Mouse (Mus musculus): Measurements from ENCODE around the gene Clcn2. TPM values are rescaled to one million over a fixed set of nuclear protein-coding genes. Genes with fewer than 3 reads are reported as not detected.

The Clcn2 gene
- 42.3 and 60.2 TPM in 2 replicates for polyA plus RNA-seq (2012; rRNA removed)

GRCm38 (mm10) chr16:20717181-20717977 lies at the start of gene Clcn2, which contains the start of gene Polr2h:
Clcn2 (minus strand) TSS chr16:20717746.
Polr2h (plus strand) TSS chr16:20717665.

DNA sequence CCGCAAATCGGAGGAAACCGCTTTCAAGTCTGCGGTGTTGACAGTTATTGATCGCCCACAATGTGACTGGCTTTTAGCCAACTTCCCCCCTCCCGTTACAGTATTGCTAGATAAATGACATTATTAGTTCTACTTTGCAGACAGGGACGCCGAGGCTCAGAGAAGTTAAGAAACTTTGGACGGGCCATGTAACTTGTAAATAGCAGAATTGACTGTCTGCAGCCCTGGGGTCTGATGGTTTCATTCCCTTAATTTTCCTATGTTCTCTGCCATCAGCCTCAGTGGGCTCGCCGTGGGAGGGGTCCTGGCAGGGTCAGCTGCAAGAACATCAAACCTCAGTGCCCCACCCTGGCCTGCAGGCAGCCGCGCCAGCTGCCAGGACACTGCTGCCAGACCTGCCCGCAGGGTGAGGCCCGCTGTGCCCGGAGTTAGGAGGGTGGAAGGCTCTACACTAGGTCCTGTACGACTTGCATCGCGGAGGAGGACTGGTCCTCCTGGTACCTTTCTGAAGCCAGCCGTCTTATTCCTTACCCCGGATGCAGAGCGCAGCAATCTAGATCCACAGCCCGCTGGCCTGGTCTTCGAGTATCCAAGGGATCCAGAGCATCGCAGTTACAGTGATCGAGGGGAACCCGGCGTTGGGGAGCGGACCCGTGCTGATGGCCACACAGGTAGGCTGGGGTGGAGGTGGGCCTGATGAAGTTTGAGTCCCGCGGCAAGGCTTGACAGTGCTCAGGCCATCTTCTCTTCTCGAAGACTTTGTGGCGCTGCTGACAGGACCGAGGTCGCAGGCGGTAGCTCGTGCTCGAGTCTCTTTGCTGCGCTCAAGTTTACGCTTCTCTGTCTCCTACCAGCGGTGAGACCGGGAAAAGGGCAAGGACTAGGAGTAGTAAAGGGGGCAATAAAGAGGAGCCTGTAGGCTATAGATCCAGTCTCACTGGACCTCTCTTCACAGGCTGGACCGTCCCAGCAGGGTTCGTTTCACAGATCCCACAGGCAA lies 16.5 kb upstream of the Clcn2 start, which contains the start of gene Thpo:
TSS of gene Thpo (minus strand) at position 781 of the 1,000 bp plus-strand sequence.

DNA sequence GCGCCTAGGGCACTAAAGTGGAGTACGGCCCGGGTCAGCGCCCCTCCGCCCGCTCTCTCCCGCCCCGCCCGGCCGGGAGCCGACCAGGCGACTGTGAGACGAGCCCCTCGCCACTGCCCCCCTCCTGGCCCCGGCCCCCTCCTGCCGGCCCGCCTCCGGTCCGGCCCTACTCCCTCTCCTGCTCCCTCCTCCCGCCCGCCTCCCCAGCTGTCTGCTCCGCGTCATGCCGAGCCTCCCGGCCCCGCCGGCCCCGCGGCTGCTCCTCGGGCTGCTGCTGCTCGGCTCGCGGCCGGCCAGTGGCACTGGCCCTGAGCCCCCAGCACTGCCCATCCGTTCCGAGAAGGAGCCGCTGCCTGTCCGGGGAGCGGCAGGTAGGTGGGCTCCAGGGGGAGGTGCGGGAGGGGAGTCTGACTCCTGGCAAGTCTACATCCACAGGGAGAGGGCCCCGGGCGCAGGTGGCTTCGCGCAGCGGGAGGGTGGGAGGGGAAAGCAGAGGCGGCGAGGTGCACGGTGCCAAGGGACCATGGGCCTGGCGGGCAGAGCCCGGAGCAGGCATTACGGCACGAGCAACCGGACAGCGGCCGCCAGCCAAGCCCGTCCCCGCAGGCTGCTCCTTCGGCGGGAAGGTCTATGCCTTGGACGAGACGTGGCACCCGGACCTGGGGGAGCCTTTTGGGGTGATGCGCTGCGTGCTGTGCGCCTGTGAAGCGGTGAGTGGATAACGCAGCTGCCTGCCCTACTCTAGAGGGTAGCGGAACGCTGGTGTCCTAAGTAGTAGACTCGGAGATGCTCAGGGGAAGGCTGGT lies 15.6 kb upstream of the Clcn2 start, which contains the start of gene Chrd:
TSS of gene Chrd (plus strand) at position 203 of the 806 bp plus-strand sequence.

GRCm38 (mm10) chr16:20693111-20693701 lies 24.3 kb downstream of the Clcn2 start, which contains the start of gene Fam131a:
Fam131a (plus strand) TSS chr16:20693241.

DNA sequence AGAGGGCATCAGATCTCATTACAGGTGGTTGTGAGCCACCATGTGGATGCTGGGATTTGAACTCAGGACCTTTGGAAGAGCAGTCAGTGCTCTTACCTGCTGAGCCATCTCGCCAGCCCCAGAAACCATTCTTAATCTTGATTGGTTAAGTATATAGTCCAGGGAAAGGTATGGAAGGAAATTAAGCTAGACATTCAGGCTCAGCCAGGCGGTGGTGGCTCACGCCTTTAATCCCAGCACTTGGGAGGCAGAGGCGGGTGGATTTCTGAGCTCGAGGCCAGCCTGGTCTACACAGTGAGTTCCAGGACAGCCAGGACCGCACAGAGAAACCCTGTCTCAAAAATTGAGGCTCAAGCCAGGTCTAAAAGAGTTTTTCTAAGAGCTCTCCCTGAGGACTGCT lies 49.5 kb downstream of the Clcn2 start, which contains the start of gene Eif4g1:
TSS of gene Eif4g1 (plus strand) at position 301 of the 400 bp plus-strand sequence.

Other genes with a start within 250 kb of the Clcn2 start
- gene Eif2b5, start 218.9 kb downstream of the Clcn2 start, polyA plus RNA-seq (2012; rRNA removed): 63.5 and 74.4 TPM in 2 replicates
- gene Dvl3, start 200.8 kb downstream of the Clcn2 start, polyA plus RNA-seq (2012; rRNA removed): 72.1 and 88.5 TPM in 2 replicates
- gene Ap2m1, start 182.3 kb downstream of the Clcn2 start, polyA plus RNA-seq (2012; rRNA removed): 439 and 679 TPM in 2 replicates
- gene Abcf3, start 169.2 kb downstream of the Clcn2 start, polyA plus RNA-seq (2012; rRNA removed): 56.9 and 58.1 TPM in 2 replicates
- 6.8 and 10.0 TPM in 2 replicates for gene Vwa5b2, start 128.3 kb downstream of the Clcn2 start, polyA plus RNA-seq (2012; rRNA removed)
- gene Eef1akmt4, start 106.2 kb downstream of the Clcn2 start, polyA plus RNA-seq (2012; rRNA removed): 15.6 and 20.6 TPM in 2 replicates
- gene Gm49333, start 106.1 kb downstream of the Clcn2 start, polyA plus RNA-seq (2012; rRNA removed): 0.23 TPM in 1 of 2 replicates, not detected in the other
- gene Alg3, start 106.0 kb downstream of the Clcn2 start, polyA plus RNA-seq (2012; rRNA removed): 21.2 and 26.8 TPM in 2 replicates
- gene Camk2n2, start 96.5 kb downstream of the Clcn2 start, polyA plus RNA-seq (2012; rRNA removed): 10.4 and 10.6 TPM in 2 replicates
- gene Ece2, start 87.9 kb downstream of the Clcn2 start, polyA plus RNA-seq (2012; rRNA removed): 11.9 and 13.3 TPM in 2 replicates
- gene Psmd2, start 66.1 kb downstream of the Clcn2 start, polyA plus RNA-seq (2012; rRNA removed): 237 and 241 TPM in 2 replicates
- gene Eif4g1, start 49.4 kb downstream of the Clcn2 start, polyA plus RNA-seq (2012; rRNA removed): 283 and 370 TPM in 2 replicates
- gene Fam131a, start 24.5 kb downstream of the Clcn2 start, polyA plus RNA-seq (2012; rRNA removed): 11.9 and 17.1 TPM in 2 replicates
- 100 and 107 TPM in 2 replicates for gene Polr2h, start 81 bp downstream of the Clcn2 start, polyA plus RNA-seq (2012; rRNA removed)
- 10.6 and 12.0 TPM in 2 replicates for gene Chrd, start 15.4 kb upstream of the Clcn2 start, polyA plus RNA-seq (2012; rRNA removed)
- 0.96 and 2.0 TPM in 2 replicates for gene Thpo, start 16.8 kb upstream of the Clcn2 start, polyA plus RNA-seq (2012; rRNA removed)

Measured in central nervous system, embryonic 11.5 days (tissue).